Mouse (Mus musculus) E14TG2a.4 (cell line): ENCODE data around the gene Nup107.

ENCODE experiments used
- CTCF ChIP-seq: conservative IDR thresholded peaks from 2 replicates; pipeline ENCODE4 v1.5.1; 2014; ENCODE audit warnings: low read length
- NANOG ChIP-seq: IDR thresholded peaks from 2 replicates; pipeline ENCODE4 v1.6.1; 2014; ENCODE audit warnings: borderline replicate concordance, low read length, mixed read lengths
- POU5F1 ChIP-seq: IDR thresholded peaks from 2 replicates; pipeline ENCODE4 v1.6.1; 2014; ENCODE audit warnings: low read length, borderline replicate concordance

GRCm38 (mm10) chr10:117765116-117765894, 27.2 kb downstream of the Nup107 start:
- TF ChIP-seq CTCF: no peak
- no peak for TF ChIP-seq NANOG
- TF ChIP-seq POU5F1: no peak
